Mouse (Mus musculus): ENCODE measurements at regions not wholly inside any gene's neighbourhood (a gene's known extent, or its start where the extent isn't known, plus 50 kb on each side); places are given as distances from the start of the nearest gene placed in this dataset.

GRCm38 (mm10) chr13:50359536-50359935 lies 58.1 kb upstream of the Fbxw17 start:
- TF ChIP-seq HCFC1 (IDR thresholded peaks at IDR 0.05; ENCODE audit: borderline replicate concordance, insufficient read depth, low read length) (no peak), MAFK (IDR thresholded peaks at IDR 0.05; ENCODE audit: insufficient read depth, low read depth, low read length) (no peak), ZC3H11A (IDR thresholded peaks at IDR 0.05; ENCODE audit: borderline replicate concordance, low read depth, low read length) (no peak), CHD2 (IDR thresholded peaks at IDR 0.05; ENCODE audit: low read depth, low read length) (no peak)
